Mouse (Mus musculus) CD4-positive helper T cell, adult 2 months (primary cell): ENCODE results near the gene Dnajb2.

Experiments
- DNase-seq: peaks from one replicate; pipeline ENCODE4 v3.0.0-alpha.2; 2012; ENCODE audit warnings: low read depth, missing footprints, low spot score

Gene Dnajb2

DNA sequence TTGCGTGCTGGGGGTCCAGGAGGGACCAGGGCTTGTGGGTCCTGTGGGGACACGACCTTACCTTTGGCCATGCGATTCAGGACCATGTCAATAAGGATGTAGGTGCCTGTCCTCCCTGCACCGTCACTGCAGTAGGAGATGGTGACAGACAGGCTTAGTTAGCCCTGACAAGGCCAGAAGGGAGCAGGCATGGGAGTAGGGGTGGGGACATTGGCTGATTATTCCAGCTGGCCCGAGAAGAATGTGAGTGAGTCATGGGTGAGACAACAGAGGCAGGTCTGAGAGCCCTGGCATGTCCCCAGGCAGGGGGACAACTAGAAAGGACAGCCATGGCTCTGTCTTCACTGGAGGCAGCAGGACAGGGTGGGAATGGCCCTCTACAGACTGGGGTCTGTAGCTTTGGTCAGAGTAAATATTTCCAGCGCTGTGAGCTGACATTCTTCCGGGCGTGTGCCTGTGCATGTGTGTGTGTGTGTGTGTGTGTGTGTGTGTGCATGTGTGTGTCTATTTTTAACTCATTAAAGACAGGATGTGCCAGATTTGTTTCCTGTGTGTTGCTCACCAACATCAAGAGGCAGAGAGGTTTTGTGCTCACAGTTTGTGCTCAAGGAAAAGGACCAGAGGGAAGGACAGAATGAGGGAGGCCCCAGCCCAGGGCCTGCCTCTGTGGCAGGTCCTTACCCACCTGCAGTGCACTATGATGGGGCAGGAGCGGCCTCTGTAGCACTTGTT, 12.0 kb downstream of the Dnajb2 start:
- DNase-seq, result peak; percentile 71

DNA sequence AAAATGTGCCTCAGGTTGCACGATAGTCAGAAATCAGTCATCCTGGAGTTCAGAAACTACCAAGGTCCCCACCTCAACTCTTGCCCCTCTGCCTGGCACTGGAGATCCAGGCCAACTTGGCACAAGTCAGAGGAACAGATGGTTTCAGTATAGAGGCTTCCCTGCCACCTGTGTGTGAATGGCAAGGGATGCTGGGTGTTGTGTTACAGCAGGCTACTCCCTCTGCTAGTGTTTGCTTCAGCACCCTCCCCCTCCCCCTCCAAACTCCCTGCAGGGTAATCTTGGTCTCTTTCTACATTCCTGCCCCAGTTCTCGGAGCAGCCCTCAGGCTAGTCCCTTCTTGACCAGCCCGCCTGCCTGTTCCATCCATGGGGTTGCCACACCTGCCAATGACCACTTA, 14.3 kb downstream of the Dnajb2 start:
- no peak for DNase-seq

DNA sequence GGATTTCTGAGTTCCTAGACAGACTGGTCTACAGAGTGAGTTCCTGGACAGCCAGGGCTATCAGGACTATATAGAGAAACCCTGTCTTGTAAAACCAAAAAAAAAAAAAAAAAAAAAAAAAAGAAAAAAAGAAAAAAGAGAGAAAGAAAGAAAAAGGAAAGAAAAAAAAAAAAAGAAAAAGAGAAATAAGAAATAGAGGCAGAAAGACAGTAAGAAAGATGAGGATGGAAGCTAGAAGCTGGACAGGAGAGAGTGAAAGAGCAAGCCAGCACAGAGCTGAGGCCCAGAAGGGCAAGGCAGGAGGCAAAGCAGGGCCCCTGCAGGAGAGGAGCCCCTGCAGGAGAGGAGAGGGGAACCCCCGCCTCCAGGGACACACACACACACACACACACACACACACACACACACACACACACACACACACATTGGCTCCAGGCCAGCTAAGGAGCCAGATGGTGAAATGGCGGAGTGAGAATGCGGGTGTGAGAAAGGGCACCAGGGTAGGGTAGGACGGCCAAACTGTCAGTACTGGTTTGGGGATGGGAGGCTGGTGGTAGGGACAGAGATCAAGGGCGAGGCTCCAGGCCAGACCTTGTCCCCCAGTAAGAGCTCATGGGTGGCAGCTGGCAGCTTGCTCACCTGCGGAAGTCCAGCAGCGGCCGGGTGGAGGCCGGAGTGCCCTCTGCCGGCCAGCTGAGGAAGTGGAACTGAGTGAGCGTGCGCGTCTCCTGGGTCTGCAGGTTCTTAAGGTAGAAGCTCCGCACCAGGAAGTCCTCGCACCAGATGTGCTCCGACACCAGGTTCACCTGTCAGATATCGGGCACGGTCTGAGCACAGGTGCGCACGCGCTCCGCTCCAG, 15.1 kb downstream of the Dnajb2 start:
- DNase-seq, result peak; percentile 90

DNA sequence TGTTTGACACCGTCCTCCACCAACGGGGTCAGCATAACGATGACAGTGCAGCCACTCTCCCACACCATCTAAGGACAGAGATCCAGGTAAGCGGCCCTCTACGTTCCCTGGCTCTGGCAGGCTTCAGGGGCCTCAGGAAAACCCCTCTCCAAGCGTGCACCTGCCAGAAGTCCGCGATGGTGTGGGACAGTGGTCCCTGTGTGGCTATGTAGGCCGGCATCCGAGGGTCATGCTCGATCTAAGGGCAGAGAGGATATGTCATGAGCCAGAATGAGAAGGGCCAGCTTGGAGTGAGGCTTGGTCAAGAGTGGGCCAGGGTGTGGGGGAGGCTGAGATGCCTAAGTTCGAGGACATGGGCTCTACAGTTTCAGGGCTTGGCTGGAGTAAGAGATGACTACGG, 16.1 kb downstream of the Dnajb2 start:
- DNase-seq, result no peak

- DNase-seq, result no peak
These were observed 16.8 kb downstream of the Dnajb2 start for GRCm38 (mm10) chr1:75253029-75253428.

GRCm38 (mm10) chr1:75253849-75254624, 17.8 kb downstream of the Dnajb2 start:
- DNase-seq, result peak; percentile 81

- DNase-seq, result no peak
These were observed 18.4 kb downstream of the Dnajb2 start for GRCm38 (mm10) chr1:75254625-75255013.

DNA sequence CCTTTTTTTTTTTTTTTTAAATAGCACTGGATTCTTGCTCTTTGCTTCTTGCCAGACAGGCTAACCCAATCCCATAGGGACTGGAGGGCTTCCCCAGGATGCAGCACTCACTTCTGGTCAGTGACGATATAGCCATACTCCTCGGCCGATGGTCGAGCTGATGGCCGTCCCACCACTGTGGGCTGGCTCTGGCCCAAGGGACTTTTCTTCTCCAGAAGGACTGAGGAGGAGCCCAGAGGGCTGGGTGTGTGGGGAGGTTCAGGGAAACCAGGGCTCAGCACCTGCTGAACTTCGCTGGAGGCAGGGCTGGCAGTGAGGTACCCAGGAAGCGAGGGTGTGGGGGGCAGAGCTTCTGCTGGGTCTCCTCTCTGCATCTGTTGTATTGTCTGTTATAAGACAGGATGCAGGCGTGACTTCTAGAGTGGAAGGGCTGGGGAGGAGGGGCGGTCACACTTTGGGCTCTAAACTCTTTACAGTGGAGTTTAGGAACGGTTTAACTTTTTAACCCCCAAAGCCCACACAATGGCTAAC, 19.4 kb downstream of the Dnajb2 start:
- no peak for DNase-seq

DNA sequence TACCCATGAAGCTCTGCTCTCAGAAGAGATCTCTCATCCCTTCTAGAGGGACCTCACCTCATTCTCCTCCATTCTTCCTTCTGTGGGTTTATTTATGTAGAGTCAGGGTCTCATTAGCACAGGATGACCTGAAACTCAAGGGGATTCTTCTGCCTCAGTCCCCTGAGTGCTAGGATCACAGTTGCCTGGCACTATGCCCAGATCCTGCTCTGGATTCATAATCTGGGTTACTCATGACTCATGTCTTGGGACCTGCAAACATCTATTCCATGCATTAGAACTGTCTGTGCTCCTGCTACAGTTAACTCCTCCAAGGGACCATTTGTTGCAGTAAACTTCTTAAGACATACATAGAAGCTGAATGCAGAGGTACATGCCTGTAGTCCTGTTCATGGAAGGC, 25.1 kb downstream of the Dnajb2 start:
- no peak for DNase-seq

DNA sequence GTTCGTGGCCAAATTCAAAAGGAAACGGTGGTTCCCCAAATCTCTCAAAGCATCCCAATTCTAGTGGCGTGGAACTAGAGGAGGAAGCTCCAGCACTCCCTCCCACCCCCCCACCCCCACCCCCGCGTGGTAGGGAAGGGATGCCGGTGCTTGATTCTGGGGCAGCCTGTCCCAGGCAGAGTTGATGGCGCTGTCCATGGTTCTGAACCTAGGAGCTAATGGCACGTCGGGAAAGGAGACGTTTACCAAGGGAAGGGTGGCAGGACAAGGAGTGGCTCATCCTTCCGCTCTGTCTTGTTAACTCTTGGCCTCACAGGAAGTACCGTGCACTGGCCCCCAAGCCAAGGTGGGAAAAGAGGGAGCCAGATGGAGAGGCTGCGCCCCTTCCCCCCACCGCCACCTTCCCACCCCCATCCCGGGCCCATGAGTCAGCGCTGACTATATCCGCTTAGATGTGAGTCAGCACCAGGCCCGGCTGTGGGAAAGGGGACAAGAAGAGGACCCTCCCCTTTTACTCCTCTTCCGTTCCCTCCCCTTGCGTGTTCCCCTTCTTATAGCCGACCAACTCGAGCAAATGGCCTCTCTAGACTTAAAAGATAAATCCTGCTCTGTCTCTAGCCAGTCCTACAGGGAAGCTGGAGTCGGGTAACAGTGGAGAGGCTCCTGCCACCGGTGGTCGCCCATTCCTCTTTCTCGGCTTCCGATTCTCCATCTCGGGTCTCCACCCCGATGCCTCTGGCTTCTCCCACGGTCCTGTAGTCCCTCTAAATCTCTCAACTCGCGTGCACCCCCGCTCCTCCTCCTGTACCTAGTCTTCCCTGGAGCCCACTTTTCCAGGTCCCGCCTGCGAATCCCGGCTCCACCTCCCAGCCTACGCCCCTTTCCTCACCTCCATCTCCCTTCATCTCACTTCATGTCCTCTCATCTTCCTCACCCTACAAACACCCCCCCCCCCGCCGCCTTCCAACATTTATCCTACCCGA, 27.1 kb downstream of the Dnajb2 start:
- peak; percentile 41 for DNase-seq

- no peak for DNase-seq
These were observed 28.1 kb downstream of the Dnajb2 start, which contains the start of gene Ptprn for GRCm38 (mm10) chr1:75264091-75264880. Gene Ptprn (minus strand): TSS chr1:75264502.

DNA sequence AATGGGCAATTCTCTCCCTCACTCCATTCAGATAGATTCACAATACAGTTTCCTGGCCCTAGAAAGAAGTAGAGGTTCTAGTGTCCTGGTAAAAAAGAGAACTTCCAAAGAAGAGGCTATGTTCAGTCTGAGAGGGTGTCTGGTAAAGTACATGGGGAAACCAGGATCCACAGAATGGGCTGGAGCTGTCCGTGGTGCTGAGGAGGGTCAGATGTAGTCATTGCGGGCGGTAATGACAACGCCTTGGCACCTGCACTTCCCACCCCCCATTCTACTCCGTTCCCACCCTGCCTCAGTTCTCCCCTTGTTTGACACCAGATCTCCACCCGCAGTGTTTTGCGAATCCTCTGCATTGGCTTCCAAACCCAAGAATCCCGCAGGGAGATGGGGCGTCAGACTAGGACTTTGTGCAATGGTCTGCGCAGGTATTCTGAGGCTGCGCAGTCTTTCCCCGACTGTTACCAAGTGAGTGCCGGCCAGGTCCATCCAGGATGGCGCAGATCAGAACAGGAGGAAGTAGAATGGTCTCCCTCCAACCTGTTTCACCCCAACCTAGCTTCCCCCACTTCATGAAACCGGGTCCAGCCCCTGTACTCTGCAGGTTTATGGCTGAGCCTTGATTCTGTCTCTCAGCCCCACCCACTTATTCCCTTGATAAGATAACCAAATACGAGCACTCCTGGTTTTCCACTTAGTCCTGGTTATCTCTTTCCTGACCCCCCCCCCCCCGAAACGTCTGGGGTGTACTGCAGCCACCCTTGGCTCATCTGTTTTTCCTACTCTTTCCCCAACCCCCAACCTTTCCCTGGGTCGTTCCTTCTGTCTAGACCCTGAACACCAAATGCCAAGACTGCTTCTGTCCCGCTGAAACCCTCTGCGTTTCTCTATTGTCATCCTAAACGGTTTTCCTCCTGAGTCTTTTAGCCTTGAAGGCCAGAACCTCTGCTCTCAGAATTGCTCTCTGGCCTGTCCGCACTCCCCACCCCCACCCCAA, 41.3 kb downstream of the Dnajb2 start:
- DNase-seq, result no peak

DNA sequence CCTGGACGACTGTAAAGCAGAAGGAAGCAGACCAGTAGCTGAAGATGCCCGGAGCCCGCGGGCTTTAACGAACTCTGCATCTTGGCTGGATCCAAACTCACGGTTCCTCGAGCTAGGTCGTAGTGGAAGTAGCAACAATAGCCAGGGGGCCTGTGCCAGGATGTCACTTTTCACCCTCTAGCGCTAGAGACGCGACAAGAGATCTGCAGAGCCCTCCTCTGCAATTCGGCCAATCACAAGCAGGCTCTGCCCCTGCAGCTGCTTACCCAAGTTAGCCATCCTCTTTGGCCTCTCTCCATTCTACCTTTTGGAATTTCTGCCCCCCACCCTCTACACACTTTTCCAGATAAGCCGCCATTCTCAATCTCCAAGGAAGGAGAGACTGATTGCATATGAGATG, 42.0 kb downstream of the Dnajb2 start, which contains the start of gene Resp18:
Resp18 (minus strand) TSS at position 188 of the 400 bp plus-strand sequence.
- DNase-seq, result no peak

- DNase-seq, result no peak
These were observed 46.8 kb downstream of the Dnajb2 start for GRCm38 (mm10) chr1:75283017-75283416.

DNA sequence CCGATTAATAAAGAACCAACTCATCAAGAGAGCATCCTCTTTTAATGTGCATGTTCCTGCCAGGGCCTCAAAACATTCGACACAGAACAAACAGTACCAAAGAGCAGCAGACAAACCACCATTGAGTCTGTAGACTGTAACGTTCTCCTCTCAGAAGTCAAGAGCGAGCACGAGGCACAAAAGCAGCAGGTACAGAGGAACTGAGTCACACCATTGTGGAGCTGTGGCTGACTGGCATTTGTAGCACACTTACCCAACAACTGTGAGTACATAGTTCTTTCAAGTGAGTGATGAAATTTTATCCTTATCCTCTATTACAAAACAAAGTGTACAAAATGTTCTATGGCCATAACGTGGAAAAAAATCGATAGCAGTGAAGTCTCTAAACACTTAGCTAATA, 48.7 kb downstream of the Dnajb2 start:
- no peak for DNase-seq

DNA sequence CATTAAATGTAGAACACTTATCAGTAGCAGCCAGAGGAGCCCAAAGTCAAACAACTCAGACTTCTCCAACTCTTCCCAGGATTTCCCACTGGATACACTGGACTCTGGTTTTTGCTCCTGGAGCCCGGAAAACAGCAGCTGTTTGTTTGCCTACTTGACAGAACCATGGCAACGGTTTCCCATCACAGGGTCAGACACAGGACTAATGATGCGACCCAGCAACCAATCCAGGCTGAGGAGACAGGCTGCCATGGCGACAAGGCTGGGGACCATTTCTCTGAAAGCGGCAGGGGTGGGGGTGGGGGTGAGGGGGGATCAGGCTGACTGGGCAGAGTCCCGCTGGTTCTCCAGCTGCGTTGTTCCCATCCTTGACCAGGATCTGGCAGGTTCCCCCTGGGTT, 53.2 kb downstream of the Dnajb2 start:
- no peak for DNase-seq

- no peak for DNase-seq
These were observed 53.8 kb downstream of the Dnajb2 start for GRCm38 (mm10) chr1:75289888-75290431.

- no peak for DNase-seq
These were observed 54.4 kb downstream of the Dnajb2 start for GRCm38 (mm10) chr1:75290582-75290981.
